Mouse (Mus musculus) kidney, embryonic 14.5 days (tissue): ENCODE results near the gene Hoxa3. TPM values are rescaled to one million over a fixed set of nuclear protein-coding genes. Genes with fewer than 3 reads are reported as not detected.

ENCODE experiments used
- ATAC-seq: fragments of 200-750 bp; cut with Nextera tagmentation; 2 replicates; pipeline ENCODE4 v1.8.0; 2017; ENCODE audit warnings: moderate number of reproducible peaks, mild to moderate bottlenecking, moderate TSS enrichment, moderate library complexity; ENCODE audit not compliant: low FRiP score, low TSS enrichment
- H3K27ac ChIP-seq: fragments of 300-500 bp; sonication (generic); 2 replicates; pipeline ENCODE4 v1.5.1; 2014; ENCODE audit warnings: low read depth, mild to moderate bottlenecking, low read length, moderate library complexity, mixed read lengths
- H3K27me3 ChIP-seq: fragments of 300-500 bp; sonication (generic); 2 replicates; pipeline ENCODE4 v1.6.1; 2014; ENCODE audit warnings: mild to moderate bottlenecking, low read length; ENCODE audit not compliant: control insufficient read depth, insufficient read depth
- H3K36me3 ChIP-seq: fragments of 300-500 bp; sonication (generic); 2 replicates; pipeline ENCODE4 v1.6.1; 2014; ENCODE audit warnings: low read length, mixed read lengths; ENCODE audit not compliant: control insufficient read depth, insufficient read depth
- H3K4me1 ChIP-seq: fragments of 300-500 bp; sonication (generic); 2 replicates; pipeline ENCODE4 v1.6.1; 2014; ENCODE audit warnings: low read length, mixed read lengths; ENCODE audit not compliant: control insufficient read depth, insufficient read depth
- H3K4me2 ChIP-seq: fragments of 300-500 bp; sonication (generic); replicated peaks from 2 replicates; pipeline ENCODE4 v1.6.1; 2014; ENCODE audit warnings: low read depth, mild to moderate bottlenecking, low read length
- H3K4me3 ChIP-seq: fragments of 300-500 bp; sonication (generic); 2 replicates; pipeline ENCODE4 v1.5.1; 2014; ENCODE audit warnings: mild to moderate bottlenecking, low read length
- H3K9ac ChIP-seq: fragments of 300-500 bp; sonication (generic); 2 replicates; pipeline ENCODE4 v1.6.1; 2014; ENCODE audit warnings: low read depth, mild to moderate bottlenecking, low read length, moderate library complexity
- H3K9me3 ChIP-seq: fragments of 300-500 bp; sonication (generic); 2 replicates; pipeline ENCODE4 v1.6.1; 2016; ENCODE audit warnings: low read length; ENCODE audit not compliant: control insufficient read depth
- WGBS: fragments of 180-500 bp; shearing (Covaris S2); extraction: QIAGEN DNeasy Blood & Tissue Kit; methylation state at CpG from one replicate; pipeline ENCODE4 v1.1.7; 2014; 5-methylcytosine and 5-hydroxymethylcytosine counted together
- polyA plus RNA-seq: library from polyadenylated mRNA; unstranded; fragments of >200 nt; fragmentation: Nextera tagmentation; extraction: Ambion mirVana; gene quantifications from 2 replicates; pipeline ENCODE4 v1.2.1, GENCODE M21; 2014

Hoxa3 gene
- polyA plus RNA-seq, 1 experiment from 2014 or later, result 13.6 TPM

- Histone ChIP-seq H3K27ac (peak within 1 kb of the TSS; percentile 88), H3K4me2 (peak within 1 kb of the TSS; percentile 76), H3K36me3 (peaks cover 2% of the 10 kb centered on the region; the same call in 1 of the 2 replicates), H3K27me3 (no peaks in the 10 kb centered on the region; the same call in 1 of the 2 replicates), H3K4me1 (peaks cover 85% of the 10 kb centered on the region), H3K9ac (peak within 1 kb of the TSS; percentile 72), H3K4me3 (peak within 1 kb of the TSS; percentile 38), H3K9me3 (no peaks in the 10 kb centered on the region)
- ATAC-seq, result 0 out of 2 replicates have a peak, but pooled peaks have one; percentile 15
- WGBS, result under 1% methylated on average over 25 of the region's 25 CpGs
Observed at GRCm38 (mm10) chr6:52164626-52165440, 48.3 kb downstream of the Hoxa3 start, which contains the start of gene Hoxa2. Gene Hoxa2 (minus strand): TSS chr6:52164831.

GRCm38 (mm10) chr6:52164051-52164625, 49.0 kb downstream of the Hoxa3 start:
- Histone ChIP-seq H3K4me2 (peak overlapping the region; percentile 76), H3K36me3 (no peaks in the 10 kb centered on the region), H3K4me3 (peak overlapping the region; percentile 38), H3K9me3 (no peaks in the 10 kb centered on the region), H3K27me3 (no peaks in the 10 kb centered on the region; the same call in 1 of the 2 replicates), H3K4me1 (peaks cover 87% of the 10 kb centered on the region), H3K27ac (peak overlapping the region; percentile 88), H3K9ac (peak overlapping the region; percentile 72)
- no peak for ATAC-seq
- WGBS, result under 1% methylated on average over 38 of the region's 39 CpGs

GRCm38 (mm10) chr6:52163366-52164031, 49.6 kb downstream of the Hoxa3 start:
- no peak for ATAC-seq
- Histone ChIP-seq H3K4me1 (peaks cover 86% of the 10 kb centered on the region), H3K27ac (peak overlapping the region; percentile 88)

GRCm38 (mm10) chr6:52162611-52163365, 50.3 kb downstream of the Hoxa3 start:
- Histone ChIP-seq H3K4me2 (peak overlapping the region; percentile 76), H3K9ac (peak overlapping the region; percentile 72; the same call in 1 of the 2 replicates), H3K27me3 (no peaks in the 10 kb centered on the region; the same call in 1 of the 2 replicates), H3K36me3 (no peaks in the 10 kb centered on the region), H3K27ac (peak overlapping the region; percentile 88; the same call in 1 of the 2 replicates), H3K9me3 (no peaks in the 10 kb centered on the region), H3K4me3 (peak overlapping the region; percentile 38), H3K4me1 (peaks cover 79% of the 10 kb centered on the region)
- ATAC-seq, result no peak
- WGBS, result 26% methylated on average over 14 of the region's 14 CpGs

More at GRCm38 (mm10) chr6:52163366-52164031, 49.6 kb downstream of the Hoxa3 start:
- H3K9ac ChIP-seq, result peak overlapping the region; percentile 72
- WGBS, result 11% methylated on average over 17 of the region's 17 CpGs
- no peaks in the 10 kb centered on the region for H3K36me3 ChIP-seq
- H3K27me3 ChIP-seq, result no peaks in the 10 kb centered on the region; the same call in 1 of the 2 replicates
- H3K4me2 ChIP-seq, result peak overlapping the region; percentile 76
- H3K4me3 ChIP-seq, result peak overlapping the region; percentile 38
- H3K9me3 ChIP-seq, result no peaks in the 10 kb centered on the region

- Histone ChIP-seq H3K4me2 (no peak overlapping the region; the same call in 1 of the 2 replicates), H3K9me3 (no peaks in the 10 kb centered on the region), H3K4me3 (no peak overlapping the region), H3K27ac (no peak overlapping the region), H3K36me3 (no peaks in the 10 kb centered on the region), H3K4me1 (peaks cover 71% of the 10 kb centered on the region), H3K27me3 (peaks cover 4% of the 10 kb centered on the region; the same call in 1 of the 2 replicates), H3K9ac (no peak overlapping the region)
- no peak for ATAC-seq
- WGBS, result 25% methylated on average over 1 of the region's 1 CpGs
Observed at GRCm38 (mm10) chr6:52162093-52162380, 51.1 kb downstream of the Hoxa3 start.

- peak overlapping the region; percentile 82 for H3K4me2 ChIP-seq
- peaks cover 66% of the 10 kb centered on the region for H3K4me1 ChIP-seq
- no peaks in the 10 kb centered on the region for H3K36me3 ChIP-seq
- WGBS, result 7% methylated on average over 8 of the region's 8 CpGs
- H3K27me3 ChIP-seq, result peaks cover 8% of the 10 kb centered on the region
- H3K27ac ChIP-seq, result peak overlapping the region; percentile 94
- 0 out of 2 replicates have a peak overlapping the region, but pooled peaks have one; percentile 40 for H3K9ac ChIP-seq
- no peaks in the 10 kb centered on the region for H3K9me3 ChIP-seq
- no peak for ATAC-seq
- H3K4me3 ChIP-seq, result peak overlapping the region; percentile 66; the same call in 1 of the 2 replicates
Observed at GRCm38 (mm10) chr6:52161336-52162092, 51.6 kb downstream of the Hoxa3 start.

GRCm38 (mm10) chr6:52160511-52161335, 52.4 kb downstream of the Hoxa3 start:
- peaks cover 60% of the 10 kb centered on the region for H3K4me1 ChIP-seq
- H3K27ac ChIP-seq, result peak overlapping the region; percentile 94
- H3K9ac ChIP-seq, result peak overlapping the region; percentile 60
- H3K9me3 ChIP-seq, result no peaks in the 10 kb centered on the region
- no peaks in the 10 kb centered on the region for H3K36me3 ChIP-seq
- peak overlapping the region; percentile 82 for H3K4me2 ChIP-seq
- H3K4me3 ChIP-seq, result peak overlapping the region; percentile 66
- ATAC-seq, result peak; percentile 24; the same call in 1 of the 2 replicates
- WGBS, result 2% methylated on average over 30 of the region's 30 CpGs
- peaks cover 16% of the 10 kb centered on the region for H3K27me3 ChIP-seq
